Mouse (Mus musculus) liver, embryonic 11.5 days (tissue): ENCODE data around the gene 1810049J17Rik. TPM values are rescaled to one million over a fixed set of nuclear protein-coding genes. Genes with fewer than 3 reads are reported as not detected.
A peak's percentile ranks its signal among the peaks of the same experiment; 100 is the strongest.

Experiments used
- ATAC-seq: fragments of 200-750 bp; cut with Nextera tagmentation; replicated peaks from 2 replicates; pipeline ENCODE4 v1.8.0; 2017; ENCODE audit warnings: moderate number of reproducible peaks, mild to moderate bottlenecking, moderate TSS enrichment, moderate library complexity; ENCODE audit not compliant: low FRiP score
- DNase-seq: peaks from one replicate; pipeline ENCODE4 v3.0.0-alpha.2; 2017; ENCODE audit warnings: low spot score
- H3K27ac ChIP-seq: fragments of 300-500 bp; sonication (generic); 2 replicates; pipeline ENCODE4 v1.5.1; 2014; ENCODE audit warnings: mild to moderate bottlenecking, low read depth, low read length, control low read depth
- H3K27me3 ChIP-seq: fragments of 300-500 bp; sonication (generic); replicated peaks from 2 replicates; pipeline ENCODE4 v1.6.1; 2014; ENCODE audit warnings: low read length, mixed read lengths; ENCODE audit not compliant: control insufficient read depth, insufficient read depth
- H3K36me3 ChIP-seq: fragments of 300-500 bp; sonication (generic); 2 replicates; pipeline ENCODE4 v1.6.1; 2014; ENCODE audit warnings: mild to moderate bottlenecking, low read length, moderate library complexity, mixed read lengths; ENCODE audit not compliant: control insufficient read depth, insufficient read depth
- H3K4me1 ChIP-seq: fragments of 300-500 bp; sonication (generic); replicated peaks from 2 replicates; pipeline ENCODE4 v1.6.1; 2014; ENCODE audit warnings: low read length, mixed read lengths; ENCODE audit not compliant: control insufficient read depth, insufficient read depth
- H3K4me2 ChIP-seq: fragments of 300-500 bp; sonication (generic); 2 replicates; pipeline ENCODE4 v1.6.1; 2014; ENCODE audit warnings: mild to moderate bottlenecking, control low read depth, moderate library complexity
- H3K4me3 ChIP-seq: fragments of 300-500 bp; sonication (generic); 2 replicates; pipeline ENCODE4 v1.5.1; 2014; ENCODE audit warnings: low read depth, low read length, control low read depth
- H3K9ac ChIP-seq: fragments of 300-500 bp; sonication (generic); 2 replicates; pipeline ENCODE4 v1.6.1; 2014; ENCODE audit warnings: low read depth, low read length, control low read depth
- H3K9me3 ChIP-seq: fragments of 300-500 bp; sonication (generic); 2 replicates; pipeline ENCODE4 v1.6.1; 2016; ENCODE audit warnings: low read length, inconsistent platforms, mixed read lengths; ENCODE audit not compliant: control insufficient read depth
- WGBS: fragments of 180-500 bp; shearing (Covaris S2); extraction: QIAGEN DNeasy Blood & Tissue Kit; methylation state at CpG from one replicate; pipeline ENCODE4 v1.1.7; 2014; 5-methylcytosine and 5-hydroxymethylcytosine counted together
- polyA plus RNA-seq: library from polyadenylated mRNA; unstranded; fragments of >200 nt; fragmentation: Nextera tagmentation; extraction: Ambion mirVana; gene quantifications from 2 replicates; pipeline ENCODE4 v1.2.1, GENCODE M21; 2014

1810049J17Rik gene
- polyA plus RNA-seq, 1 experiment from 2014 or later = 1.3 TPM

GRCm38 (mm10) chr15:12308539-12308938 lies 13.2 kb downstream of the 1810049J17Rik start:
- Histone ChIP-seq H3K9ac (no peak overlapping the region), H3K4me1 (peaks cover 19% of the 10 kb centered on the region)
- WGBS = 86% methylated on average over 5 of the region's 5 CpGs

GRCm38 (mm10) chr15:12307114-12307513 lies 14.6 kb downstream of the 1810049J17Rik start:
- WGBS = 63% methylated on average over 4 of the region's 4 CpGs
- Histone ChIP-seq H3K27ac (no peak overlapping the region), H3K9ac (no peak overlapping the region), H3K27me3 (no peaks in the 10 kb centered on the region), H3K4me2 (no peak overlapping the region), H3K36me3 (no peaks in the 10 kb centered on the region), H3K4me1 (peaks cover 16% of the 10 kb centered on the region), H3K4me3 (no peak overlapping the region), H3K9me3 (no peaks in the 10 kb centered on the region)
- DNase-seq (no peak), ATAC-seq (no peak)

More at GRCm38 (mm10) chr15:12308539-12308938, 13.2 kb downstream of the 1810049J17Rik start:
- no peak for ATAC-seq
- H3K4me2 ChIP-seq = no peak overlapping the region
- H3K36me3 ChIP-seq = no peaks in the 10 kb centered on the region
- no peak overlapping the region for H3K4me3 ChIP-seq
- no peak overlapping the region for H3K27ac ChIP-seq
- H3K9me3 ChIP-seq = no peaks in the 10 kb centered on the region
- DNase-seq = no peak
- H3K27me3 ChIP-seq = no peaks in the 10 kb centered on the region

- H3K9me3 ChIP-seq = no peaks in the 10 kb centered on the region
- no peaks in the 10 kb centered on the region for H3K27me3 ChIP-seq
- peaks cover 16% of the 10 kb centered on the region for H3K4me1 ChIP-seq
- H3K36me3 ChIP-seq = no peaks in the 10 kb centered on the region
- ATAC-seq = peak; percentile 67
- peak overlapping the region; percentile 65 for H3K27ac ChIP-seq
- peak overlapping the region; percentile 44; the same call in 1 of the 2 replicates for H3K9ac ChIP-seq
- WGBS = 30% methylated on average over 8 of the region's 8 CpGs
- peak overlapping the region; percentile 50 for H3K4me2 ChIP-seq
- no peak overlapping the region for H3K4me3 ChIP-seq
- DNase-seq = no peak
Measured at GRCm38 (mm10) chr15:12306188-12307071, 15.3 kb downstream of the 1810049J17Rik start.

GRCm38 (mm10) chr15:12301771-12302170 lies 19.9 kb downstream of the 1810049J17Rik start:
- ATAC-seq (0 out of 2 replicates have a peak, but pooled peaks have one; percentile 26), DNase-seq (no peak)
- Histone ChIP-seq H3K36me3 (no peaks in the 10 kb centered on the region), H3K27ac (no peak overlapping the region), H3K27me3 (no peaks in the 10 kb centered on the region), H3K9ac (no peak overlapping the region), H3K9me3 (no peaks in the 10 kb centered on the region), H3K4me3 (no peak overlapping the region), H3K4me2 (no peak overlapping the region), H3K4me1 (peaks cover 6% of the 10 kb centered on the region)
- 66% methylated on average over 5 of the region's 6 CpGs for WGBS

- Histone ChIP-seq H3K9me3 (no peaks in the 10 kb centered on the region), H3K9ac (no peak overlapping the region), H3K4me3 (no peak overlapping the region), H3K4me2 (no peak overlapping the region), H3K36me3 (no peaks in the 10 kb centered on the region), H3K4me1 (no peaks in the 10 kb centered on the region), H3K27me3 (no peaks in the 10 kb centered on the region), H3K27ac (no peak overlapping the region)
- DNase-seq (no peak), ATAC-seq (no peak)
- WGBS = 78% methylated on average over 7 of the region's 7 CpGs
Measured at GRCm38 (mm10) chr15:12298231-12298737, 23.4 kb downstream of the 1810049J17Rik start.

- Histone ChIP-seq H3K36me3 (no peaks in the 10 kb centered on the region), H3K27ac (no peak overlapping the region), H3K4me2 (no peak overlapping the region), H3K9ac (no peak overlapping the region), H3K4me3 (no peak overlapping the region), H3K4me1 (no peaks in the 10 kb centered on the region), H3K27me3 (no peaks in the 10 kb centered on the region), H3K9me3 (no peaks in the 10 kb centered on the region)
- no peak for DNase-seq
- WGBS = 66% methylated on average over 2 of the region's 2 CpGs
- ATAC-seq = no peak
Measured at GRCm38 (mm10) chr15:12296228-12296627, 25.5 kb downstream of the 1810049J17Rik start.

GRCm38 (mm10) chr15:12291757-12292156 lies 29.9 kb downstream of the 1810049J17Rik start:
- Histone ChIP-seq H3K36me3 (no peaks in the 10 kb centered on the region), H3K27me3 (no peaks in the 10 kb centered on the region), H3K9ac (no peak overlapping the region), H3K27ac (no peak overlapping the region), H3K4me1 (no peaks in the 10 kb centered on the region), H3K9me3 (no peaks in the 10 kb centered on the region), H3K4me2 (no peak overlapping the region), H3K4me3 (no peak overlapping the region)
- ATAC-seq (no peak), DNase-seq (no peak)
- 76% methylated on average over 2 of the region's 2 CpGs for WGBS

- no peak overlapping the region for H3K9ac ChIP-seq
- H3K27ac ChIP-seq = no peak overlapping the region
- no peak overlapping the region for H3K4me3 ChIP-seq
- H3K4me2 ChIP-seq = no peak overlapping the region
- WGBS = 62% methylated on average over 7 of the region's 7 CpGs
- ATAC-seq (peak; percentile 85), DNase-seq (no peak)
- H3K9me3 ChIP-seq = no peaks in the 10 kb centered on the region
- H3K36me3 ChIP-seq = no peaks in the 10 kb centered on the region
- H3K27me3 ChIP-seq = no peaks in the 10 kb centered on the region
- no peaks in the 10 kb centered on the region for H3K4me1 ChIP-seq
Measured at GRCm38 (mm10) chr15:12290330-12290729, 31.4 kb downstream of the 1810049J17Rik start.

- ATAC-seq (no peak), DNase-seq (no peak)
- no peaks in the 10 kb centered on the region for H3K36me3 ChIP-seq
- H3K27me3 ChIP-seq = no peaks in the 10 kb centered on the region
- no peaks in the 10 kb centered on the region for H3K9me3 ChIP-seq
- H3K4me2 ChIP-seq = no peak overlapping the region
- H3K9ac ChIP-seq = no peak overlapping the region
- WGBS = 80% methylated on average over 5 of the region's 5 CpGs
- H3K4me1 ChIP-seq = no peaks in the 10 kb centered on the region
- H3K27ac ChIP-seq = no peak overlapping the region
- no peak overlapping the region for H3K4me3 ChIP-seq
Measured at GRCm38 (mm10) chr15:12285535-12285809, 36.2 kb downstream of the 1810049J17Rik start.
